Mouse (Mus musculus) heart, adult 2 months (tissue): Measurements from ENCODE around the gene Col18a1.

Source experiments
- CTCF ChIP-seq: fragments of 200-600 bp; IDR thresholded peaks from 2 replicates; pipeline ENCODE4 v1.8.1; 2022; ENCODE audit warnings: antibody characterized with exemption, mild to moderate bottlenecking, moderate library complexity
- EP300 ChIP-seq: fragments of 200-500 bp; IDR thresholded peaks from 2 replicates; pipeline ENCODE4 v1.6.1; 2011; ENCODE audit warnings: low read depth, low read length, control low read depth; ENCODE audit not compliant: insufficient read depth
- POLR2A ChIP-seq: fragments of 200-500 bp; IDR thresholded peaks from 2 replicates; pipeline ENCODE4 v1.6.1; 2011; ENCODE audit warnings: mild to moderate bottlenecking, low read depth, low read length, control low read depth; ENCODE audit not compliant: insufficient read depth

GRCm38 (mm10) chr10:77008109-77008561 lies 158.2 kb downstream of the Col18a1 start:
- TF ChIP-seq CTCF (no peak), EP300 (no peak), POLR2A (no peak)
